Mouse (Mus musculus) liver, postnatal 0 days (tissue): ENCODE measurements around the gene Asap2.

ENCODE experiments used
- CTCF ChIP-seq: sonication (generic); IDR thresholded peaks from 2 replicates; pipeline ENCODE4 v1.5.1; 2016; ENCODE audit warnings: antibody characterized with exemption, low read depth
- EP300 ChIP-seq: IDR thresholded peaks from 2 replicates; pipeline ENCODE4 v1.6.1; 2016; ENCODE audit warnings: antibody characterized with exemption, low read depth, mild to moderate bottlenecking

- TF ChIP-seq EP300 (no peak), CTCF (no peak)
Observed at GRCm38 (mm10) chr12:21274446-21274845, 284.2 kb downstream of the Asap2 start.
